10 mouse cellular contexts compared by ENCODE assay signal in genomic region chr13:17581684-17582083, GRCm38 (mm10).
DNase-seq lines count a peak whose midpoint lies in the region; ATAC-seq lines count a peak whose summit lies in the region.
"Had no signal": no experiment of that assay in that cellular context is flagged by ENCODE, and none has a peak within 500 bp of the region (broad histone marks: within the 10 kb centered on the region; RNA-seq: fewer than 3 reads in every experiment).

No protein-coding gene starts in this region.

- WGBS in midbrain, embryonic 12.5 days, result 9% methylated on average over 2 of the region's 2 CpGs
- WGBS in midbrain, embryonic 10.5 days, result 20% methylated on average over 2 of the region's 2 CpGs
- WGBS in embryonic facial prominence, embryonic 10.5 days, result 17% methylated on average over 2 of the region's 2 CpGs
- WGBS in neural tube, embryonic 15.5 days, result 14% methylated on average over 2 of the region's 2 CpGs

- no peaks in the 10 kb centered on the region for H3K9me3 ChIP-seq in midbrain, embryonic 12.5 days
- no peaks in the 10 kb centered on the region for H3K9me3 ChIP-seq in midbrain, embryonic 10.5 days (replicated peaks)
- no peaks in the 10 kb centered on the region for H3K9me3 ChIP-seq in embryonic facial prominence, embryonic 10.5 days
- H3K9me3 ChIP-seq in neural tube, embryonic 15.5 days (replicated peaks), result no peaks in the 10 kb centered on the region
- H3K9me3 ChIP-seq: hindbrain, embryonic 15.5 days; neural tube, embryonic 13.5 days had no signal

- no peaks in the 10 kb centered on the region for H3K27me3 ChIP-seq in midbrain, embryonic 12.5 days
- no peaks in the 10 kb centered on the region for H3K27me3 ChIP-seq in midbrain, embryonic 10.5 days (ENCODE audit: low read depth, poor library complexity, severe bottlenecking)
- no peaks in the 10 kb centered on the region for H3K27me3 ChIP-seq in embryonic facial prominence, embryonic 10.5 days (replicated peaks; ENCODE audit: low read depth, poor library complexity, severe bottlenecking)
- no peaks in the 10 kb centered on the region for H3K27me3 ChIP-seq in neural tube, embryonic 15.5 days (replicated peaks)
- H3K27me3 ChIP-seq: hindbrain, embryonic 15.5 days; neural tube, embryonic 13.5 days had no signal

- no peak overlapping the region for H3K9ac ChIP-seq in midbrain, embryonic 12.5 days (replicated peaks)
- H3K9ac ChIP-seq in neural tube, embryonic 15.5 days (replicated peaks), result no peak overlapping the region
- H3K9ac ChIP-seq: hindbrain, embryonic 15.5 days; neural tube, embryonic 13.5 days had no signal

- no peaks in the 10 kb centered on the region for H3K36me3 ChIP-seq in midbrain, embryonic 12.5 days
- H3K36me3 ChIP-seq in midbrain, embryonic 10.5 days, result no peaks in the 10 kb centered on the region
- H3K36me3 ChIP-seq in embryonic facial prominence, embryonic 10.5 days (replicated peaks), result no peaks in the 10 kb centered on the region
- H3K36me3 ChIP-seq in neural tube, embryonic 15.5 days, result no peaks in the 10 kb centered on the region
- H3K36me3 ChIP-seq: hindbrain, embryonic 15.5 days; neural tube, embryonic 13.5 days had no signal

- DNase-seq in frontal cortex, postnatal 36 days (ENCODE audit: low spot score in 2 of 2), result peak; percentile 6 to 35
- DNase-seq in frontal cortex, postnatal 25 days (ENCODE audit: low spot score in 2 of 2), result no peak
- no peak for DNase-seq in midbrain, embryonic 10.5 days (ENCODE audit: low spot score)
- DNase-seq in embryonic facial prominence, embryonic 10.5 days (ENCODE audit: low spot score), result peak; percentile 29
- DNase-seq in lung, postnatal 14 days, result no peak
- DNase-seq in gastrocnemius, postnatal 25 days, result no peak

- ATAC-seq in midbrain, embryonic 12.5 days (ENCODE audit: low FRiP score, low read depth), result peak; percentile 63; the same call in 1 of the 2 replicates
- peak; percentile 63; the same call in 1 of the 2 replicates for ATAC-seq in neural tube, embryonic 15.5 days (ENCODE audit: low FRiP score)

- H3K4me3 ChIP-seq in midbrain, embryonic 12.5 days, result no peak overlapping the region
- no peak overlapping the region for H3K4me3 ChIP-seq in midbrain, embryonic 10.5 days
- H3K4me3 ChIP-seq in embryonic facial prominence, embryonic 10.5 days, result no peak overlapping the region
- H3K4me3 ChIP-seq in neural tube, embryonic 15.5 days (replicated peaks), result no peak overlapping the region
- H3K4me3 ChIP-seq: hindbrain, embryonic 15.5 days; neural tube, embryonic 13.5 days had no signal

- no peak overlapping the region for H3K27ac ChIP-seq in midbrain, embryonic 12.5 days (replicated peaks)
- H3K27ac ChIP-seq in midbrain, embryonic 10.5 days (replicated peaks), result no peak overlapping the region
- H3K27ac ChIP-seq in embryonic facial prominence, embryonic 10.5 days (replicated peaks), result no peak overlapping the region
- no peak overlapping the region for H3K27ac ChIP-seq in neural tube, embryonic 15.5 days (replicated peaks)
- H3K27ac ChIP-seq: hindbrain, embryonic 15.5 days; neural tube, embryonic 13.5 days had no signal

- H3K4me2 ChIP-seq in midbrain, embryonic 12.5 days (replicated peaks), result no peak overlapping the region
- H3K4me2 ChIP-seq in neural tube, embryonic 15.5 days, result no peak overlapping the region
- H3K4me2 ChIP-seq: hindbrain, embryonic 15.5 days; neural tube, embryonic 13.5 days had no signal

- H3K4me1 ChIP-seq in midbrain, embryonic 12.5 days, result no peaks in the 10 kb centered on the region
- H3K4me1 ChIP-seq in midbrain, embryonic 10.5 days, result no peaks in the 10 kb centered on the region
- no peaks in the 10 kb centered on the region for H3K4me1 ChIP-seq in embryonic facial prominence, embryonic 10.5 days
- no peaks in the 10 kb centered on the region for H3K4me1 ChIP-seq in neural tube, embryonic 15.5 days
- H3K4me1 ChIP-seq: hindbrain, embryonic 15.5 days; neural tube, embryonic 13.5 days had no signal

Comparison
In these comparisons a context has a peak if more than half of its experiments do, and no peak if none do; other contexts are left out.
1. DNase-seq: peak in frontal cortex, postnatal 36 days (2 of 2) and embryonic facial prominence, embryonic 10.5 days (single experiment); none in frontal cortex, postnatal 25 days (0 of 2), midbrain, embryonic 10.5 days (single experiment), lung, postnatal 14 days (single experiment) and gastrocnemius, postnatal 25 days (single experiment).